Mouse (Mus musculus) spleen, adult 2 months (tissue): ENCODE results near the gene Etl4.

Source experiments
- CTCF ChIP-seq: fragments of 200-500 bp; IDR thresholded peaks from 2 replicates; pipeline ENCODE4 v1.5.1; 2011; ENCODE audit warnings: mild to moderate bottlenecking, inconsistent platforms; ENCODE audit not compliant: insufficient read depth, insufficient read length, insufficient replicate concordance; ENCODE audit errors: extremely low read depth
- POLR2A ChIP-seq: fragments of 200-500 bp; IDR thresholded peaks from 2 replicates; pipeline ENCODE4 v1.6.1; 2011; ENCODE audit warnings: low read depth, low read length, inconsistent platforms

GRCm38 (mm10) chr2:19945205-19945604, 35.6 kb downstream of the Etl4 start:
- no peak for TF ChIP-seq POLR2A
- TF ChIP-seq CTCF = no peak
